Mouse (Mus musculus) T-cell, adult 2 months (primary cell): ENCODE measurements around the gene Rgma.

ENCODE experiments used
- DNase-seq: peaks from one replicate; pipeline ENCODE4 v3.0.0; 2022; ENCODE audit warnings: low spot score

Rgma gene

GRCm38 (mm10) chr7:73433637-73434335 lies 58.5 kb downstream of the Rgma start:
- DNase-seq, result no peak

GRCm38 (mm10) chr7:73434336-73434677 lies 59.0 kb downstream of the Rgma start:
- DNase-seq, result no peak

- no peak for DNase-seq
Observed at GRCm38 (mm10) chr7:73435685-73436084, 60.4 kb downstream of the Rgma start.

GRCm38 (mm10) chr7:73441802-73442201 lies 66.5 kb downstream of the Rgma start:
- no peak for DNase-seq

GRCm38 (mm10) chr7:73442246-73442645 lies 66.9 kb downstream of the Rgma start:
- no peak for DNase-seq

GRCm38 (mm10) chr7:73451594-73451993 lies 76.3 kb downstream of the Rgma start:
- no peak for DNase-seq

- DNase-seq, result no peak
Observed at GRCm38 (mm10) chr7:73452187-73452808, 77.0 kb downstream of the Rgma start.

GRCm38 (mm10) chr7:73454113-73454512 lies 78.8 kb downstream of the Rgma start:
- DNase-seq, result no peak

- DNase-seq, result no peak
Observed at GRCm38 (mm10) chr7:73463546-73463945, 88.2 kb downstream of the Rgma start.

- DNase-seq, result no peak
Observed at GRCm38 (mm10) chr7:73467741-73468140, 92.4 kb downstream of the Rgma start.
